Mouse (Mus musculus) cerebellum, adult 9-10 months (tissue): Measurements from ENCODE around the gene Ankrd13a.

Experiments used
- DNase-seq: peaks from one replicate; pipeline ENCODE4 v3.0.0; 2022

The Ankrd13a gene

GRCm38 (mm10) chr5:114801049-114801448, 26.6 kb downstream of the Ankrd13a start:
- no peak for DNase-seq

GRCm38 (mm10) chr5:114801841-114802240, 27.4 kb downstream of the Ankrd13a start:
- no peak for DNase-seq

DNA sequence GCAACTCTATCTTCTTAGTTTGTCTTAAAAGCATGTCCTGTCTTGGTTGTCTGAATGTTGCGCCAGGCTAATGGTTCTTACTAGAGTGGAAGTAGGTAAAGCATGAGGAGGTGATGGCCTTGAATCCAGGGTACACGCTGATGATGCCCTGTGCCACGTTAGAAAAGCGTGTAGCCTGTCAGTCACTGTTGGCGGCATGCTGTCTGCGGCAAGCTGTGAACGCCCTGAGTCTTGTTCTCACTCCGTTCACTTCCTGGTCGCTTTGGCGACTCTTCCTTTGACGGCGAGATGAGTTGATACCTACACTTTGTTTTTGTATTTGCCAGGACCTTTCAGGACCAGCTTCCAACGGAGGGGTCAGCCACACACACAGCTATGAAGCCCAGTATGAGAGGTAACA, 28.8 kb downstream of the Ankrd13a start:
- no peak for DNase-seq

DNA sequence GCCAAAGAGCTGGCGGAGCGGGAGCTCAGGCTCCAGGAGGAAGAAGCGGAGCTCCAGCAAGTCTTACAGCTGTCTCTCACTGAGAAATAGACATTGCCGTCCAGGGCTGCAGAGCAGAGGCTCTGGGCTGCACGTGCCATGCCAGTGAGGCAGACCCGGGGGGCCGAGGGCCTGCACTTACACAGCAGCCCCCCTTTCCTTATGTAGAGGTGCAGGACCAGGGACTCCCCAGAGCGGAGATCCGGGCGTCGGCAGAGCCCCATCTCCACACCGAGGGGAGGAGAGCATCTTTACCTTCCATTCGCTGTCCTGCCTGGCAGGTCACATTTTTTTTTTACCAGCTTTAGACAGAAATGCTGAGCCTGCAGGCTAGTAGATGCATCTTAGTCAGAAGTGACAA, 29.9 kb downstream of the Ankrd13a start:
- DNase-seq, result no peak

- DNase-seq, result peak; percentile 70
Observed at GRCm38 (mm10) chr5:114804958-114805357, 30.5 kb downstream of the Ankrd13a start.

DNA sequence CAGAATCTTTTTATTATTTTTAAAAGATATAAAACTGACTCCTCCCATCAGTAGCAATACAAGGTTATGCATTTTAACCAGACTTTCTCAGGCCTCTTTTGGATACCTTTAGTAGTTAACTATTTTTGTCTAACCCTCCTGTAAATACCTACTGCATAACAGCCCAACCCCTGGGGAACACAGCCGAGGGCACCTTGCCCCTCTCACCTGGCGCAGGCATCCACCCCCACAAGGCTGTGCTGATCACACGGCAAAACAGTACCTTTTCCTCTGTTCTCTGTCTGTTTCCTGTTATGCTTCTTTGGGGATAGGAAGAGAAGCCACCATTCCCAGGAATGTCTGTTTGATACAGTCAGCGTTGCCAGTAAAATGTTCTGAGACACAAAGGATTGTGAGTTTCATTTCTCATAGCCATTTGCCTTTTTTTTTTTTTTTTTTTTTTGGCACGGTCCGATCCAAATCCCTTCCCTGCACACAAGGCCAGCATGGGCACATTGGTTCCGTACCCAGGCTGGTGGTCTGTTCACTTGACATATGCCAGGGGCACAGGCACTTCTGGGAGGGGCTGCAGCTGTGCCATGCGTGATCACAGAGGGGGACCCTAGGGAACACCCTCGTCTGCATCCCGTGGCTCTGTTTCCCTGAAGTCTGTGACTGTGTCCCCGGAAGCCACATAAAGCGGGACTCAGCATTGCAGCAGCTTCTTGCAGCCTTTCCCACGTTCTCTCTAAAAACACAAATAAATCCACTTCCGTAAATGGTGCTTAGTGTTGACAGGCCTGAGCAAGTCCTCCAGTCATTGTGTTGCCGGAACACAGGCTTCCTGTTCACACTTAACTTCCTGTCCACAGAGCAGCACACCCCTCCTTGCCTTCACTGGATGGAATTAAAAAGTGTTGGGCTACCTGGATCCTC, 31.2 kb downstream of the Ankrd13a start:
- DNase-seq, result no peak

GRCm38 (mm10) chr5:114806636-114807035, 32.2 kb downstream of the Ankrd13a start:
- DNase-seq, result no peak

DNA sequence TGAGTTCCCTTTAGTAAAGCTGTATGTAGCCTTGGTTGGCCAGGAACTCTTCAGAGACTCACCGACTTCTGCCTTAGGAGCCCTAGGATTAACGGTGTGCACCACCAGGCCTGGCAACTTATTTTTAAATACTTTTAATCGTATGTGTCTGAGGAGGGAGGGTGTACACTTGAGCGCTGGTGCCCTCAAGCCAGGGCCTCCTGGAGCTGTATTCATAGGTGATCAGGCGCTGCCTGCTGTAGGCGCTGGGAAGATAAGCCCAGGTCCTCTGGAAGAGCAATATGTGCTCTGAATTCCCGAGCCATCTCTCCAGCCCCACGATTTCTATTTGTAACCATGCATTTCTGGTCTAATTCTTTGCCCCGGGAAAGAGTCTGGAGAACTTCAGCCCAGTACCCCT, 32.6 kb downstream of the Ankrd13a start:
- no peak for DNase-seq

GRCm38 (mm10) chr5:114807468-114807867, 33.0 kb downstream of the Ankrd13a start:
- DNase-seq, result no peak

GRCm38 (mm10) chr5:114807893-114808292, 33.4 kb downstream of the Ankrd13a start:
- DNase-seq, result no peak

- no peak for DNase-seq
Observed at GRCm38 (mm10) chr5:114808385-114808784, 33.9 kb downstream of the Ankrd13a start.

- DNase-seq, result no peak
Observed at GRCm38 (mm10) chr5:114809181-114809756, 34.8 kb downstream of the Ankrd13a start.

- no peak for DNase-seq
Observed at GRCm38 (mm10) chr5:114809826-114810225, 35.3 kb downstream of the Ankrd13a start.

DNA sequence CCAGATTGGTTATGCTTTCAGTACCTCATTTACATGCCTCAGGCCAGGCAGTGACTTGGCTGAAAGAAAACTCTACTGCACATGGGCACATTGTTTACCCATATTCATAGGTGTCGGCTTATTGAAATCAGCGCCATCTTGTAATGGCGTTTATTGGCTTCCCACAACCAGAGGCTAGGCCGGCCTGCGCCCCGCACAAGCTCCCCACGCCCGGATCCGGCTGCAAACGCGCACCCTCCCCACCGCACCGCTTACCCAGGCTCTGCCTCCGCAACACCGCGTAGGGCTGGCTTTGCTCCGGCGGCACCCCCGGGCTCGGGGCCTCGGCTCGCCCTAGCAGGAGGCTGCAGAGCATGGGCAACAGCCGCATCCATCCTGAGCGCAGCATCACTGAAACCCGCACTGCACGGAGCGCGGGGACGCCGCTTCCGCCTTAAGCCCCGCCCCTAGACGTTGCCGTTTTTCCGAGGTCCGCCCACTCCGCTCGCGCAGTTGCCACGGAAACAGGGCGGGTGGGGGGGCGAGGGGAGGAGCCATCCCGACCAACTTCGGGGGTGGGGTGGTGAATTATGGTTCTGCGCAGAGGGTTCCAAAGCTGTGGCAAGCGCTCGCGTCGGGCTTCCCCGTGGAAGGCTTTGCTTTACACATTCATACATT, 39.2 kb downstream of the Ankrd13a start:
- peak; percentile 88 for DNase-seq

GRCm38 (mm10) chr5:114816599-114816998, 42.1 kb downstream of the Ankrd13a start:
- DNase-seq, result peak; percentile 32

DNA sequence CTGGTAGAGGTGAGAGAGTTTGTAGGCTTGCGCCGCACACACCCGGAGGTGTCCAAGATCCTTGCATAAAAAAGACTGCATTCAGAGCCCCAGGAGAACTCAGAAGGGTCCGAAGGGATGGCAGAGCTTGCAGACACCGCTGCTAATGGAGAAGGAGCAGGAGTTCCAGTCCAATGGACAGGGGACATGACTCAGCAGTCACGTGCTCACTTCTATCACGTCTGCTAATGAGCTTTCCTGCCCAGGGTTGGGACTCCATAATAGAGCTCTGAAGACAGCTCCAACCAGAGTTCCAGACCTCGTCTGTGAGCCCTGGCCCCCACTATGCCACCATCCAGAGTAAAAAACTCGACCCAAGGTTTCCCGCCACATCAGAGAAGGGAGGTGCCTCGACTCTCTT, 43.6 kb downstream of the Ankrd13a start:
- DNase-seq, result peak; percentile 14

GRCm38 (mm10) chr5:114822796-114823688, 48.6 kb downstream of the Ankrd13a start, which contains the start of gene 1500011B03Rik:
TSS of gene 1500011B03Rik (minus strand) at chr5:114823468.
- DNase-seq, result peak; percentile 74

GRCm38 (mm10) chr5:114824197-114824596, 49.7 kb downstream of the Ankrd13a start:
- peak; percentile 77 for DNase-seq

GRCm38 (mm10) chr5:114825978-114826691, 51.7 kb downstream of the Ankrd13a start:
- peak; percentile 72 for DNase-seq

- DNase-seq, result no peak
Observed at GRCm38 (mm10) chr5:114827427-114827826, 53.0 kb downstream of the Ankrd13a start.

- no peak for DNase-seq
Observed at GRCm38 (mm10) chr5:114829740-114830139, 55.3 kb downstream of the Ankrd13a start.

- no peak for DNase-seq
Observed at GRCm38 (mm10) chr5:114836886-114837285, 62.4 kb downstream of the Ankrd13a start.
